Mouse (Mus musculus) bone marrow macrophage, adult 2 months (primary cell): ENCODE data around the gene Mthfsd.

Experiments used
- CTCF ChIP-seq: IDR thresholded peaks from 2 replicates; pipeline ENCODE4 v1.5.1; 2012; ENCODE audit warnings: low read depth, mild to moderate bottlenecking, low read length, moderate library complexity
- POLR2A ChIP-seq: IDR thresholded peaks from 2 replicates; pipeline ENCODE4 v1.6.1; 2012; ENCODE audit warnings: mild to moderate bottlenecking, low read depth, low read length, borderline replicate concordance

DNA sequence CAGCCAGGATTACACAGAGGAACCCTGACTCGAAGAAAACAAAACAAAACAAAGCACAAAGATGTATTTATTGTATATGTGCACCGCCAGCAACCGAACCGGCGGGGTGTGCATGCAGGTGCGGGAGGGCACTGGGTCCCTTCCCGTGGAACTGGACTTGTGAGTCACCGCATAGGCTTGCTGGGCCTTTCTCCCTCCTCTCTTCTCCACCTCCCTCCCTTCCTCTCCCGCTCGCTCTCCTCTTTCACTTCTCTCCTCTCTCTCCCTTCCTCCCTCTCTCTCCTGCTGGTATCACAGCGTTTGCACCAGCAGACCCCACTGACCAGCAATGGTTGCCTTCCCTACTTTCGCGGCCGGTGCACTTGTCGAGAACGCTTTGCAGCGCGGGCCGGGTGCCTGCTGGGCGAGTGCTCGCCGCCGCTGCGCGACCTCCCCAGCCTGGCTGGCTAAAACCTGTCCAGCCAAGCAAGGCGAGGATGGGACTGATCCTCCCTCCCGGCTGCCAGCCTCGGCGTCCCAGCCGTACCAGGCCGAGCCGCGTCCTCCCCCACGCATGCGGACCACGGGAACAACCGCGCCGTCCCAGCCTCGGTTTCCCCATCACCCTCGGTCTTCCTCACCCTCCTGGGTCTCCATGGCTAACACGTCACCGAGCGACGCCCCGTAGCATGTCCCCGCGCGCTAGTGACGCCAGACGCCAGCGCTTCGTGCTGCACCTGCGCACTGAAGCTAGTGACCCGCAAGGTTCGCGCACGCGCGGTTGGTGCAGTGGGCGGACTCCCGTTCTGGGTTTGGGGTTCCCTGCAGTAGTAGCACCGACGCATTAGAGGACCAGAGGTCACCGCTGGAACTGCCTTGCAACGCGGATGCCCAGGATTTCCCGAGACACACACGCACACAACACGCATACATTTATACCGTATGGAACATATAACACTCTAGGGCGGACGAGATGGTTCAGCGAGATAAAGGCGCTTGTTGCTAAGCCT, at the start of gene Mthfsd:
- TF ChIP-seq CTCF (no peak), POLR2A (peak; percentile 75)
